Mouse (Mus musculus) spleen, adult 2 months (tissue): ENCODE data around the gene Kcnd3. TPM values are rescaled to one million over a fixed set of nuclear protein-coding genes. Genes with fewer than 3 reads are reported as not detected.

ENCODE experiments used
- DNase-seq, 2 experiments: peaks; one replicate each; pipeline versions ENCODE4 v3.0.0 to v3.0.0-alpha.2; 2012 to 2021; ENCODE audit warnings: low spot score in 2 of 2, low read depth in 1 of 2
- H3K27ac ChIP-seq: fragments of 200-500 bp; 2 replicates; pipeline ENCODE4 v1.5.1; 2012; ENCODE audit warnings: low read length, inconsistent platforms; ENCODE audit not compliant: insufficient read depth
- H3K27me3 ChIP-seq: fragments of 200-500 bp; 2 replicates; pipeline ENCODE4 v1.6.1; 2012; ENCODE audit warnings: mild to moderate bottlenecking, moderate library complexity, low read length, inconsistent platforms; ENCODE audit not compliant: control insufficient read depth, insufficient read depth
- H3K36me3 ChIP-seq: fragments of 200-500 bp; 2 replicates; pipeline ENCODE4 v1.6.1; 2012; ENCODE audit warnings: mild to moderate bottlenecking, low read length, inconsistent platforms; ENCODE audit not compliant: control insufficient read depth, insufficient read depth
- H3K4me1 ChIP-seq: fragments of 200-500 bp; 2 replicates; pipeline ENCODE4 v1.6.1; 2011; ENCODE audit warnings: inconsistent platforms; ENCODE audit not compliant: control insufficient read depth, insufficient read depth, insufficient read length
- H3K4me3 ChIP-seq: fragments of 200-500 bp; 2 replicates; pipeline ENCODE4 v1.5.1; 2011; ENCODE audit warnings: mild to moderate bottlenecking, inconsistent platforms; ENCODE audit not compliant: insufficient read depth, insufficient read length; ENCODE audit errors: extremely low read depth
- CTCF ChIP-seq: fragments of 200-500 bp; IDR thresholded peaks from 2 replicates; pipeline ENCODE4 v1.5.1; 2011; ENCODE audit warnings: mild to moderate bottlenecking, inconsistent platforms; ENCODE audit not compliant: insufficient read depth, insufficient read length, insufficient replicate concordance; ENCODE audit errors: extremely low read depth
- POLR2A ChIP-seq: fragments of 200-500 bp; IDR thresholded peaks from 2 replicates; pipeline ENCODE4 v1.6.1; 2011; ENCODE audit warnings: low read depth, low read length, inconsistent platforms
- WGBS: fragments of 180-500 bp; shearing (Covaris S2); methylation state at CpG from one replicate; pipeline ENCODE4 v1.1.7; 2018; 5-methylcytosine and 5-hydroxymethylcytosine counted together
- polyA plus RNA-seq: library from polyadenylated mRNA; depleted of rRNA; stranded (reverse); fragments of >200 nt; gene quantifications from 2 replicates; pipeline ENCODE4 v1.2.3, GENCODE M21; 2012

Gene Kcnd3
- polyA plus RNA-seq, 1 experiment, result 2.5 TPM

- WGBS, result 90% methylated on average over 5 of the region's 5 CpGs
- Histone ChIP-seq H3K4me1 (no peaks in the 10 kb centered on the region), H3K36me3 (no peaks in the 10 kb centered on the region), H3K4me3 (no peak overlapping the region), H3K27me3 (no peaks in the 10 kb centered on the region), H3K27ac (no peak overlapping the region)
- no peak for DNase-seq
- no peak for TF ChIP-seq POLR2A
- no peak for TF ChIP-seq CTCF
Observed at GRCm38 (mm10) chr3:105410810-105411209, 41.3 kb upstream of the Kcnd3 start.

GRCm38 (mm10) chr3:105411776-105412175 lies 40.4 kb upstream of the Kcnd3 start:
- H3K4me1 ChIP-seq, result no peaks in the 10 kb centered on the region
- TF ChIP-seq POLR2A (no peak), CTCF (no peak)
- WGBS, result 82% methylated on average over 4 of the region's 4 CpGs

GRCm38 (mm10) chr3:105412229-105412628 lies 39.9 kb upstream of the Kcnd3 start:
- WGBS, result 90% methylated on average over 2 of the region's 2 CpGs
- H3K4me1 ChIP-seq, result no peaks in the 10 kb centered on the region
- H3K36me3 ChIP-seq, result no peaks in the 10 kb centered on the region
- no peaks in the 10 kb centered on the region for H3K27me3 ChIP-seq
- TF ChIP-seq POLR2A, result no peak
- no peak for DNase-seq
- no peak overlapping the region for H3K4me3 ChIP-seq
- no peak overlapping the region for H3K27ac ChIP-seq

More at GRCm38 (mm10) chr3:105411776-105412175, 40.4 kb upstream of the Kcnd3 start:
- Histone ChIP-seq H3K4me3 (no peak overlapping the region), H3K27me3 (no peaks in the 10 kb centered on the region), H3K27ac (no peak overlapping the region), H3K36me3 (no peaks in the 10 kb centered on the region)
- DNase-seq, result no peak

GRCm38 (mm10) chr3:105412681-105413080 lies 39.4 kb upstream of the Kcnd3 start:
- H3K27me3 ChIP-seq, result no peaks in the 10 kb centered on the region
- TF ChIP-seq POLR2A (no peak), CTCF (no peak)
- H3K4me1 ChIP-seq, result no peaks in the 10 kb centered on the region
- no peak overlapping the region for H3K4me3 ChIP-seq
- DNase-seq, result no peak
- no peak overlapping the region for H3K27ac ChIP-seq
- no peaks in the 10 kb centered on the region for H3K36me3 ChIP-seq

- Histone ChIP-seq H3K4me3 (no peak overlapping the region), H3K36me3 (no peaks in the 10 kb centered on the region), H3K27ac (no peak overlapping the region), H3K27me3 (no peaks in the 10 kb centered on the region), H3K4me1 (no peaks in the 10 kb centered on the region)
- 87% methylated on average over 1 of the region's 1 CpGs for WGBS
- no peak for TF ChIP-seq POLR2A
- no peak for TF ChIP-seq CTCF
- no peak for DNase-seq
Observed at GRCm38 (mm10) chr3:105418441-105418840, 33.7 kb upstream of the Kcnd3 start.

DNA sequence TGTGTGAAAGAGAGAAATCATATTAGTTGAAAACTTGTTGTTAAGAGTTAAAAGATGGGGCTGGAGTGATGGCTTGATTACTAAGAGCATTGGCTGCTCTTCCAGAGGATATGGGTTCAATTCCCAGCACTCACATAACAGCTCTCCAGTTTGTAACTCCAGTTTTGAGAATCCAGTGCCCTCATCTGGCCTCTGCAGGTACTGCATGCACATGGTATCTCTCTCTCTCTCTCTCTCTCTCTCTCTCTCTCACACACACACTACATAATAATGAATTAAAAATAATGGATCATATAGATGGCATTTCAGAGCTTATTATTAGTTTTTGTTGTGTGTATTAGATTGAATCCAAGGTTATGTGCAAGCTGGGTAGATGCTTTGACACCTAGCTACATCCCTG lies 29.7 kb upstream of the Kcnd3 start:
- DNase-seq, result no peak
- H3K36me3 ChIP-seq, result no peaks in the 10 kb centered on the region
- no peak overlapping the region for H3K4me3 ChIP-seq
- H3K4me1 ChIP-seq, result no peaks in the 10 kb centered on the region
- TF ChIP-seq CTCF, result no peak
- TF ChIP-seq POLR2A, result no peak
- no peaks in the 10 kb centered on the region for H3K27me3 ChIP-seq
- H3K27ac ChIP-seq, result no peak overlapping the region

DNA sequence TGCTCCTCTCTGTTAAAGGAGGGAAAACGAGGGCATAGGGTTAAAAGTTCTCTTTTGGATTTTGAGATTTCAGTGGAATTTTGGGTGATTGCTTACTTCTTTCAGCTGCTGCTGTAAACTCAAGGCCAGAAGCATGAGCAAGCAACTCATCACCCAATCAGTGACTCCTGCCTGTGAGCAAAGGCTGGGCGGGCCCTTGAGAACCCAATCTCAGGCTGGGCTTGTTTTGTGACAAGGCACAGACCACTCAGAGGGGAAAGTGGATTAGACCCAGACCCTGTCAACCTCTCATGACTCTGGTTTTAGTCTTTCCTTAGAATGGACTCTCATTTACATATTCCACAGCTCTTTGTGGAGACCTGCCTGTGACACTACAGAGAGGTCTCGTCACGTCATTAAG lies 28.7 kb upstream of the Kcnd3 start:
- Histone ChIP-seq H3K36me3 (no peaks in the 10 kb centered on the region), H3K27me3 (no peaks in the 10 kb centered on the region), H3K4me3 (no peak overlapping the region), H3K27ac (no peak overlapping the region), H3K4me1 (no peaks in the 10 kb centered on the region)
- no peak for DNase-seq
- TF ChIP-seq CTCF, result no peak
- no peak for TF ChIP-seq POLR2A
- 82% methylated on average over 4 of the region's 4 CpGs for WGBS
